Mouse (Mus musculus) left cerebral cortex, adult 18-20 months (tissue): ENCODE results near the gene Pou2f3. TPM values are rescaled to one million over a fixed set of nuclear protein-coding genes. Genes with fewer than 3 reads are reported as not detected.
A peak's percentile ranks its signal among the peaks of the same experiment; 100 is the strongest.

ENCODE experiments used
- DNase-seq, 2 experiments: peaks; one replicate each; pipeline ENCODE4 v3.0.0; 2021 to 2022; ENCODE audit warnings: low spot score in 2 of 2, mixed read lengths in 1 of 2
- total RNA-seq, 2 experiments: library from RNA; stranded (reverse); gene quantifications; 2 replicates each; pipeline ENCODE4 v1.2.3; 2021

Gene Pou2f3
- total RNA-seq, 2 experiments from 2014 or later, result 0.21 to 0.37 TPM

DNA sequence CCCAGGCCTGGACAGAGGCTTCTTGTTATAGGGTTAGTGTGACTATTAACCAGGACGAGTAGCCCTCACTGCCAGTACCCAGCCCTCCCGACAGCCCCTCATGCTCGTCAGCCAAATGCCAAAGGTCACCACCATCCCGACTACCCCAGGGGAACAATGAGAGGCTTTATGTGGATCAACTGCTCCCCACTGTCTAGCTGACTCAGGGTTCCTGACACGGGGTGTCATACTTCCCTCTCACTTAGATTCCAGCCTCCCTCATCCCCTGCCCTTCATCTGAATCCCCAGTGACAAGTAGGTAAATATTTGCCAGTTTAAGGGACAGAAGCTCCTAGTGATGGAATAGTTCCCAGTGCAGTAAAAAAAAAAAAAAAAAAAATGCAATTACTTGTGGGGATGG is 22.1 kb upstream of the Pou2f3 start:
- no peak for DNase-seq

DNA sequence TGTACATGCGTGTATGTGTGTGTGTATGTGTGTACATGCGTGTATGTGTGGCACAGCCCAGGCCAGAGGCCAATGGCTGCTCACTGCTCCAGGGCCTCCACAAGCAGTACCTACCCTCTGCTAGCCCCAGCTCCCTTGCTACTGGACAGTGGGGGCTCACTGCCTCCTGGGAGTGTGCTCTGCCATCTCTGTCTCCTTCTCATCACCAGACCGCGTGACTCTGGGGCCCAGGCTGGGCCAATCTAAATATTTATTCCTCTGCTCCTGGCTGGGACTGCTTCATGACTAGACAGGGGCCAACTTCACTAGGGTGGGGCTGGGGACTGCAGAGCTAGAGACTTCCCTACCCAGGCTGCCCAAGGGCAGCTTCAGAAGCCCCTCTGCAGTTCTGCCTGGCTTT is 21.6 kb upstream of the Pou2f3 start:
- DNase-seq, result no peak

DNA sequence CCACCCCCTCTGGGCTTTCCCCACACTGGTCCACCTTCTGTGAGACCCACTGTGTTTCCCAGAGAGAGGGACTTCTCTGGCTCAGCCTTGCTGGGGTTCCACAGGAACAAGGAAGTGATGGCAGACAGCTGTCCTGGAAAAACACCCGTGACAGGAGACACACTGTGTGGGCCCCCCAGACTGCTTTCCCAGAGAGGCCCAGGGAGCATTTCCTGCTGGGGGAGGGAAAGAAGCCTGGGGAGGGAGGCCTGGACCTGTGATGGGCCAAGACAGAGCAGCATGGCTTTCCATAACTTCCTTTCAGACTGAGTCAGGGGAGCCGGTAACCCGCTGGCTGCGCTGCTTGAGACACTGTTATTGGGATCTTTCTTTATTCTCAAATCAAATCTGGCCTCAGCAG is 20.7 kb upstream of the Pou2f3 start:
- DNase-seq, result no peak

DNA sequence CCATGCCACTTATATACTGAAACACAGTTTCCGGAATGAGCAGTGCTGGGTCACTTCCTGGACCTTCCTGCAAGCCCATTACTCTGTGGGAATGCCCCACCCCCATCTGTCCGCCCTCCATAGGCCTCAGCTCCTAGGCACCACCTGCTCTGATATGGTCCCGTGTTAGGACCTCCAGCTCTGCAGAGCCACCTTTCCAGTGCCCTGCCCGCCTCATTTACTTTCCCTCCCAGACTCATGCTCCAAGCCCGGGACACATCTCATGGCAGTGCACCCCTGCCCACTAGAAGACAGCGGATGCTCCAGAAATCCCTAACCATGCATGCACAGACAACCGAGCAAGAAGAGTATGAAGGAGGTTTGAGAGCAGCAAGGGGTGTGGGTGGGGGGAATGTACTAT is 19.8 kb upstream of the Pou2f3 start:
- DNase-seq, result no peak

DNA sequence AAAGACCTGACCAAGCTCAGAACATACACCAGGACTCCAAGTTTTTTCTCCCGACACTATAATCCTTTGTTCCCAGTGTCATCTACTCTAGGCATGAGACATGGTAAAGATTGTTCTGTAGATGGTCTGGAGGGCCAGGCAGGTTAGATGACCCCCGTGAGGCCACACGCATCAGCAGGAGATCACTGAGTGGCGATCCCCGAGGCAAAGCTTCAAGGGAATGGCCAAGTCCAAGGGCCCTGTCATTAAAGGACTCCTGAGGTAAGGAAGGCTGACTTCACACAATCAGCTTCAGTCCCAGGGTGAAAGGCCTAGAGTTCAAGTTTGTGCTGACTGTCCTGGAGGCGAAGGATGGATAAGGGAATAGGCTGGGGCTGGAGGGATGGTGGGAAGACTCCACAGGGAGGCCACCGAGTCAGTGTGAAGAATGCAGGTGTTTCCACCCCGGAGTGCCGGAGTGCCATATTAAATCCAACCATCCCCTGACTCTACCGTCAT is 19.3 kb upstream of the Pou2f3 start:
- no peak for DNase-seq

DNA sequence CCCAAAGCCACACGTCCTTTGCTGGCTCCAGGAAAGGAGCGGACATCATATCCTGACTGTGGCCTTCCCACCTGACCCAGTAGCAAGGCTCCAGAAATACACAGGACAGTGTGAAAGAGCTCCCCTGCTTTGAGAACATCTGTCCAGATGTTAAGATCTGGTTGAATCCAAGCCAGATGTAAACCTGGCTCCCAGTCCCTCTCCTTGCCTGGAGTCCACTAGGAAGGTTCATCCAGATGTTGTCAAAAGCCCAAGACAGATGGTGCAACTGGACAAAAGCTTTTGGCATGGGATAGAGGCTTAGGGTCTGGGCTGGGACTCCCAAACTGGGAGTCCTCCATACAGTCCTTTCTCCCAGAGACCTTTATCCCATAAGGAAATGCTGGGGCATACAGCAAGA is 18.6 kb upstream of the Pou2f3 start:
- no peak for DNase-seq

DNA sequence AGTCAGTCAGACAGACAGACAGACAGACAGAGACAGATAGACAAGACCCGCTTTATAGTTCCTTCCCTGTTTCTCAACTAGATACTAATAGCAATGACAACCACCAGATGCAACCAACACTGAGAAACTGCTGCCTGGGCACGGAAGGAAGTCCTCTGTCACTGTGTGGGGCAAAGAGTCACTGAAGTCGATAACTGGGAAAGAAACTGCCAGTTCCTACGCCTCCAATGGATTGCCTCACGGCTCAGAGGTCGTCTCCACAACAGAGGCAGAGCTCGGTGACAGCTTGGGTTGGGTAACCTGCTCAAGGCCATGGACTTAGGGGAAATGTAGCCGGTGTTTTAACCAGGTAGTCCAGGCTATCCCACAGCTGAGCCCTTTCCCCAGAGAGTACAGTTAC is 17.5 kb upstream of the Pou2f3 start:
- DNase-seq, result no peak

DNA sequence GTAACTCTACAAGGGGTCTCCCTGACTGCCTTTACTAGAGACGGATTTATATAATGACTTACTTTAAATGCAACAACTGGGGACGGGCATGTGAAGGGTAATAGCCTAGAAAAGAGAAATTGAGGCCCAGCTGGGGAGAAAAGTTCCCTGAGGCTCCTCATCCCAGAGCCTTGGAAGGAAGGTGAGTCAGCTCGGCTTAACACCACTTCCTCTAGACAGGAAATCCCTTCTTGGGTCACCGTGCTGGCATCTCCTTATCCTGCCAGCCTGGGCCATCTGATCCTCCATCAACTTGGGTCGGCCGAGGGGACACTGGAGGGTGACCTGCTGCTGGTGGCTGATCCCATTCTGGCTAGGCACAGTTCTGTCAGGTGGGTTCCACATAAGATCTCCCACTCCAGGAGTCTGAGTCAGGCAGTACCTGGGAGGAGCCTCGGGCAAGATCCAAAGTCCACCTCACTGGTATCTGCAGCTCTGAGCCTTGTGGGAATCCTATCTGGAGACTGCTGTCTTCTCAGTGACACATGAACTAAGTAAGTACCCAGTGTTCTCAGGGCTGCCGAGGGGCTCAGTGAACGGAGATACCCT is 16.5 kb upstream of the Pou2f3 start:
- DNase-seq, result no peak

DNA sequence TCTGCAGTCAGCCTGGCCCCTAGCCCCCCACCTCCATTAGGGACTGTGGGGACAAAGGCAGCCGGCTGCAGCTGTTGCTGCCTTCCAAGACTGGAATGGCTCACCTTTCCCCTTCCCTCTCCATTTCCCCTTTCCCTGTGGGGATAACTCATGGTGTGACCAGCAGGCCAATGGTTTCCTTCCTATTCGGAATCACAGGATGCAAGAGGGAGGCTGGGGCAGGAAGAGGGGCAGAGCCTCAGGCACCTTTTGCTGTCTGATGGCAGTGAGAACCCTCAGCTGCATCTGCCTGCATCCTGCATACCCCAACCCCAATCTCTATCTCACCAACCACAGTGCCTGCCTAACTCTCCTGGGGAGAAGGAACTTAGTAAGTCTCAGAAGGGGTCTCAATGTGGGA is 15.3 kb upstream of the Pou2f3 start:
- no peak for DNase-seq

DNA sequence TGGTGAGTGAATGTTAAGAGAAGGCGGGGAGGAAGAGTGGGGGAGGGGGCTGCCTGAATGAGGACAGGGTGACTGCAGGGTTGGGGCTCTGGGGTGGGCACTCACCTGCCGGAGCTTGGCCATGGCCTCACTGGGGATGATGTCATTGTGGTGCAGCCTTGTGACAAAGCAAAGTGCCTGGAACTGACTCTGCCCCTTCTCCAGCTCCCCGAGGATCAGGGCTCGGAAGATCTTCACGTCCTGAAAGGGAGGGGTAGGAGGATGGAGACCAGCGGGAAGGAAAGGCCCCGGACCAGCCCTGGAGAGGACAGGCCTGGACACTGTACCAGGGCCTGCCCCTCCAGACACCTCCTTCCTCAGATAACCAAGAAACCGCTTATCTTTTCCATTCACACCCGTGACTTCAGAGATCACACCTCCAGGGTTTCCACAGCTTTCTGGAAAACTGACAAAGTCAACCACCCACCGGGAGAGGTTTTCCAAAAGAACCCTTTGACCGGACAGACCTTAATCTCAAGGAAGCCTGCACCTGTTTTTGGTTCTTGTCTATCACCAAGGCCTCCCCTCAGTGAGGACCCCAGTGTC is 14.7 kb upstream of the Pou2f3 start:
- DNase-seq, result no peak

DNA sequence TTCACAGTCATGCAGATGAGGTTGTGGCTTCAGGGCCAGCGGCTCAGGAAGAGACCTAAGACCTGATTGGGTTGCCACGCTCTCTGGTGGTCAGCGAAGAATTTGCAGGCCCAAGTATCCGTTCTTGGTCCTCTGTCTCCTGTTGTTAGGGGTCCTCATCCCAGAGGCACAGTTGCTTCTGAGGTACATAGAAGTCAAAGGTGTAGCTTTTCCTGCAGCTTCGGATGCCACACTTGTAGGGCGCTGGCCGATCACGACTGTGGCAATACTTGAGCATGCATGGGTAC is 12.2 kb upstream of the Pou2f3 start:
- DNase-seq, result no peak

DNA sequence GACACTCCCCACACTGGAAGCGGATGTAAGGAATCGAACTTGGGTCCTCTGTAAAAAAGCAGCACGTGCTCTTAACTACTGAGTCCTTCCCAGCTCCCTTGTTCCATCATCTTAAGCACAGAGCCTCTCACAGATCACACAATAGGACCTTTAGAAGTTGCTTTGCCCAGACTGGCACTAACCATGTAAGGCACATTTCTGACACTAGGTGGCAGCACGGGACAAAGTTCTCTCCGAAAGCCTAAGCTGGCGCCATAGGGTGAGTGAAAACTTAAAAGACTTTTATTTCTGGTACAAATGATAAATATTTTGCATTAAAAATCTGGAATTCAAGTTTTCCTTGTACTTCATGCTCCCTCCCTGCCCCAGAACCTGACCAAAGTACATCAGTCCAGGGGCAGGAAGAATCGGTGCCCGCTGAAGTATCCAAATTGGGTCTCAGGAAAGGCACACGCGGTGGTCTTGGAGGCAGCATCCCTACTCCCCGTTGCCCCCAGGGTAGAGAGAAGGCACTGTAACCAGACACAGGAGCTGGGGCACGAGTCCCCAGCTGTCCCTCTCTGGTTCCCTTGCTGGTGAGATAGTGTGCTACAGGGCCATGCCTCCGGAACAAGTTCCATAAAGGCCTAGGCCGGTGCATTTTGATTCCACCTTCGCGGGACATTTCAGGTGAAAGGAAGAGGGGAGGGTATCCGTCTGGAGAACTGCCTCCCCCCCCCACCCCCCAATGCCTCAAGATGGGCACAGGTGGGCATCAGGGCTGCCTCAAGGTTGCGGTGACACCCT is 11.7 kb upstream of the Pou2f3 start:
- peak; percentile 87 to 97 for DNase-seq

DNA sequence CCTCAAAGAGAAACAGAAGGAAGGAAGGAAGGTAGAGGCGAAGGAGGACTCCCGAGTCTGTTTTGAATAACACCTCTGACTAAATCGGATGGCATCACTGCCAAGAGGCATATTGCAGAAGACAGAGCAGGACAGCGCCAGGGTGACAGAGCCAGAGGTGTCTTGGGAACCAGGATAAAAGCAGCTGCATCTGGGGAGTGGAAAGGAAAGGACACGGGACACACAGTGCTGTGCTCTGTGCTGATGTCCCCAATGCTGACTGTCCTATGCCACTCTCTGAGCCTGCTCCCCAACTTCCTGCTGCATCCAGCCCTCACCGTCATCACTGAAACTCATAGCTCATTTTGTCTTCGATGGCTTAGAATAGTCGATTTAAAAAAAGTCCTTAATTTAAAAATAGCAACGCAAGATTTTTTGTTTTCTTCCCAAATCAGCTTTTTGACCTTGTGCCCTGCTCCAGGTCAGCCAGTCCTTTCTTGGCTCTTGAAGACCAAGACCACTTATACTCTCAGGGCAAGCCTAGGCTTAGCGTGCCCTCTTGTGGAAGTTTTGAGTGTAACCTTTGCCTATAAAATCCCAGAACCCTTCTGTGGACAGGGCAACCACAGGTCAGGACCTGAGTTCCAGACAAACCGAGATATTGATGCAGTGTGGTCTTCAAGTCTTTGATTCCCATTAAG is 742 bp upstream of the Pou2f3 start:
- DNase-seq, result peak; percentile 39 to 57

DNA sequence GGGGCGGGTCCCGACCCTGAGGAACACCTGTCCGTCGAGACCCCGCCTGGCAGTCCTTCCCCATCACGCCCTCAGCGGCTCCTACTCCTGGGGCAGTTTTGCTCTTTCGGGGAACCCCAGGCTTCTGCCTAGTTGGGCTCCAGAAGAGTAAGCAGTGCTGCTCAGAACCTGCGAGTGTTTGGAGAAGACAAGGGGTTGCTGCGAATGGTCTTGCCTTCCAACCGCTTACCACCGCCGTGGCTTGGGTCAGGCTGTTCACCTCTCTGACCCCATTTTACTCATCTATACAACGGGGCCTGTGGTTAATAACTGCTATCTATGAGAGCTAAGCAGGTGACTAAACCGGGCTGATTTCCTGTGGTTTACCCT is 4.2 kb downstream of the Pou2f3 start:
- no peak for DNase-seq

DNA sequence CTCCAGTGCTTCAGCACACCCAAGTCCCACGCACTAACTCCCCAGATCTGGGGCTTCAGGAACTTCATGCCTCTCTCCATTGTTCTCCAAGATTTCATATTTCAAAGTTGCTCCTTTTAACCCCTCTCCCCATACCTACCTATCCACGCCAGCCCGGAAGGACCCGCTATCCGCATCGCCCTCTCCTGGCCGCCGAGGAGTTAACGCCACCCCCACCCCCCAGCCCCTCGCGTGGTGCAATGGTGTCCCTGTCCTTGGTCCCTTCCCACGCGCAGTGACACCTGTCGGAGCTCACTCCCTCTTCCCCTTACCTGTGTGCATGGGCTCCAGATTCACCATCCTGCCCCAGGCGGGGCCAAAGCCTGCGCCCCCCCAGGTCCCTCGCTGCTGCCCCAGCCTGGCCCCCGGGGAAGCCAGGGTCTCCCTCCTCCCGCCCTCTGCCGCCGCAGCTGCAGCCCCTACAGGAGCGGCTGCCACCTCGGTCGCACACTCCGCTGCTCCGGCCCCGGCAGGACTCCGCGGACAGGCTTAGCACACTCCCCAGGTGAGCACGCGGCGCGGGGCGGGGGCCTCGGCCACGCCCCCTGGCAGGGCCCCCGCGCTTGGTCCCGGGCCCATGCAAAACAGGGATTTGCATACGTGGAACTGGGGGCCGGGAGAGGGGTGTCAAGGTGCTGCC is 4.7 kb downstream of the Pou2f3 start:
- no peak for DNase-seq

DNA sequence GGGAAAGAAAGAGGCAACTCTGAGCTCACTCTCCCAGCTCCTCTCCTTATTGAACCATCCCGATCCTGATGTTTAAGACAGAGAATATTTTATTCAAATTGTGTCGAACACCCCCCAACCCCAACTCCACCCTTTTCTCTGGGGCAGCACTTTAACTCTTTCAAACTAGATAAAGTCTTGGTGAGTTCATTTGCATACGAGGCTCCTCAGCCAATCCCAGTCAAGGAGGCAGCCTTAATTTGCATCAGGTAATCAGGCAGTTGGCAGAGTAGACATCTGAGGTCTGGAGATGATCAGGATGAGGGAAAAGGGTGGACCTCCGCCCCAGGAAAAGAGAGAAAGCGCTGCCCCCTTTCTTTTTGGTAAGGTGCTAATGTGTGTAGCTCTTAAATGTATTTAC is 10.0 kb downstream of the Pou2f3 start:
- DNase-seq, result no peak

DNA sequence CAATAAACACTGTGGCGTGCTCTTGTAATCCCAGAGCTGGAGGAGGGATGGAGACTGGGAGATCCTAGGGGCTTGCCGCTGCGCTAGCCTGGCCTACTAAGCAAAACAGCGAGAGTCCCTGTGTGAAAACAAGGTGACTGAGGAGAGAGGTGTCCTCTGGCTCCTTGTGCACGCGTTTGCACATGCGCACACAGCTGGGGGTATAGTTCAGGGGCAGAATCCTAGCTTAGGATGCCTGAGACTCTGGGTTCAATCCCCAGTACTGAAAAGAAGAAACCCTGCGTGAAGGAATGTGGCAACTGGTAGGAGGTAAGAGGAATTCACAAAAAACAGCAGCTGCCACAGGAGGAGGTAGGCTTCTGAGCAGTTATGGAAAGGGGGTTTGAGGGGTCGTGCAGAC is 16.2 kb downstream of the Pou2f3 start:
- no peak for DNase-seq

DNA sequence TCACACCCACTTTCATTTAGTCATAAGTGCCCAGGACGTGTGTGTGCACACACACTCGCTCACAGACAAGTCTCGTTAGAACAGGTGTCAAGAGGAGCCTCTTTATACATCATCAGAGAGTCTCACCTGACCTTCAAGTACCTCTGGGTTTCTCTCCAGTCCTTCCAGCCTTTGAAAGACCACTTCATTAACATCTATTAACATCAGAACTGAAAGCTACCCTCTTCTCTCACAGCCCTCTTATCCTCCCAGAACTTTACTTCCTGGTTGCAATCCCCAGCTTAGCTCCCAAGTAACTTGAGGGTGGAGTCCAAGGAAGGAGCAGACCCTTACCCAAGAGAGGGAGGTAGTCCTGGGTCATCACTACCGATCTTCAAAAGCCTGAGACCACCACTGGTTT is 18.6 kb downstream of the Pou2f3 start:
- DNase-seq, result no peak

DNA sequence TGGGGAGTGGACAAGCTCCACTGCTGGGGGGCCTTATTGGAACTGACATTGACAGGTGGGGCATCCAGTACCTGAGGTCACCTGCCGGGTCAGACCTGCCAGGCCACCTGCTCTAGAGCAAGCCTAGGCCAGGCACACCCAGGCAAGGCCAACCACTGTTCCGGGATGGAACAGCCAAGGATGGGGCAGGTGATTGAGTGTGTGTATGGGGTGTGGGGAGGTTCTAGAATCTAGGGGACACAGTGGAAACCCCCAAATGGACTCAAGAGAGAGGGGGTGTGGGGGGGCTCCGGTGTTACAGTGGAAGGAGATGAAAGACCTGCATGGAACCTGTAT is 21.2 kb downstream of the Pou2f3 start:
- no peak for DNase-seq

DNA sequence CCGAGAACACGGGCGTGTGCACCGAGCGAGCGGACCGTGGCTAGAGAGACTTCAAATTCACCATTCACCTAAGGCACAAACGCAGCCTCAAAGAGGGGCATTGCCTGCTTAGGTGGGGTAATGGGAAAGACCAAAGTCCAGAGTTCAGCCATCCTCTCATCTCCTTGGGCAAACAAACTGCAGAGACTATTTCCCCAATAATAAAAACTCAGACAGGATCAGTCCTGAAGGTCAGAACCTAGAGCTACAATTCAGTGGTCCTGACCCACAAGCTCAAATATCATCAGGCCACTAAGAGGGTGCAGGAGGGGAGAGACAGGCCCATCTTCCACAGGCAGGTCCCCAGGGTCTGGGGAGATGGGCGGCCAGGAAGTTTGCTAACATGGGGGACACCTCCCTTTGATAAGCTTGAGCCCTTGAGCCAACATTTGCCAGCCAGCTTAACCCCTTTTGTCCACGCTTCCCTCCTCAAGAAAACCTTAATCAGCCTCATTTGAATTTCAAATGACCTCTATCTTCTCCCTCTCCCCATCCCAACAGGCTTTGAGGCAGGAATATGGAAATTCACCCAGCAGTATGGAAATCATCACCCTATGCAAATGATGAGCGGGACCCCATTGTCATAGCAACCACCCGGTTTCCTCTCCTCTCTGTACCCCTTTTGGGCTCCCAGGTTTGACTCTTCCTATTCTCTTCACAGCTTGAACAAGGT is 21.7 kb downstream of the Pou2f3 start:
- no peak for DNase-seq

DNA sequence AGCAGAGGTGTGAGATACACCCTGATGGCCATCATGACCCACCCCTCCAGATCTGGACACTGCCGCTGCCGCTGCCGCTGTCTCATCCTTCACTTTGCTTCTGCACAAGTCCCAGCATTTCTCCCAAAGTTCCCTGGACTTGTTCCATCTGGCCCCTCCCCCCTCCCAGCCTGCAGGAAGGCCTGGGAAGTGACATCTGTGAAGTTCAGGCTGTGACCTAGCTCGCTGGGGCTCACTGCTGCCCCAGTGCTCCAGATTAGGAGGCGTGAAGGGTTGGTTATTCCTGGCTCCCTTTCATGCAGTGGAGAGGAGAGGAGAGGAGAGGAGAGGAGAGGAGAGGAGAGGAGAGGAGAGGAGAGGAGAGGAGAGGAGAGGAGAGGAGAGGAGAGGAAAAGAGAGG is 30.6 kb downstream of the Pou2f3 start:
- no peak for DNase-seq
